Comparison of ENCODE assay signal across 8 mouse cellular contexts in the genomic region with DNA sequence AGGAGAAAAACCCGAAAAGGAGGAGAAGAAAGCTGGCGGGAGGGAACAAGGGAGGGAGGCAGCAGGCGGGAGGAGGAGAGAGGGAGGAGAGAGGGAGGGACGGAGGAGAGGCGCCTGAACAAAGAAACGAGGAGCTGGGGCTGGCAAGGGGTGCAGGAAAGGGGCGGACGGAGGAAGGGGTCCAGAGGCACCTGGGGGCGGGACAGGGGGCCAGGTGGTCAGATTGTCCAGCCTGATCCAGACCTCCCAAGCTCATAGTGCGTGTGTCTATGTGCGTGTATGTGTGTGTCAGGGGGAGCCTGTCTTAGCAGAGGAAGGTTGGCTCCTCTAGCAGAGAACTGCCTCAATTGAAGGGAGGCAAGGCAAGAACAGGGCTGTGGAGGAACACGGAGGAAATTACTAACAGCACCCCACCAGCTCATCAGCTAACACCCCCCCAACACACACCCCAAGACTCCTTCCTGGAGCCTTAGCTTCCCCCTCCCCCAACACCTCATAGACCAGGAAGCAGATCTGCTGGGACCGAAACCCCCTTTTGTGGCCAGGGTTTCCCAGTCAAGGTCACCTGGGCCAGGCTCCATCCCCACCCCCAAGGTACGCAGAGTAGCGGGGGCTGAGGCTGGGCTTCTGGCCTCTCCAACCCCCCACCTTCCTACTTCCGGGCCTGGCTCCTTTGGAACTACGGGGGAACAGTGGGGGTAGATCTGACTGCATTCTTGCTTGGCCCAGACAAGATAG. TPM values are rescaled to one million over a fixed set of nuclear protein-coding genes. Genes with fewer than 3 reads are reported as not detected.
DNase-seq lines count a peak whose midpoint lies in the region; ATAC-seq and TF ChIP-seq lines count a peak whose summit lies in the region.

No protein-coding gene starts in this region.

- DNase-seq in heart, postnatal 25 days (ENCODE audit: low spot score) = no peak
- DNase-seq in CH12.LX (ENCODE audit: extremely low read depth) = no peak
- DNase-seq in liver = peak; percentile 37
- no peak for DNase-seq in B cell, adult 2 months
- no peak for DNase-seq in adrenal gland, adult 2 months

- peak overlapping the region; percentile 98 for H3K4me2 ChIP-seq in heart, embryonic 12.5 days
- H3K4me2 ChIP-seq in CH12.LX (ENCODE audit: insufficient read depth, low read depth, poor library complexity, severe bottlenecking) = no peak overlapping the region
- peak overlapping the region; percentile 97 for H3K4me2 ChIP-seq in forebrain, embryonic 12.5 days
- peak overlapping the region; percentile 90 for H3K4me2 ChIP-seq in stomach, embryonic 16.5 days (ENCODE audit: low read depth, low read length)

- TF ChIP-seq RAD21 in CH12.LX (IDR thresholded peaks at IDR 0.05; ENCODE audit: low read depth, low read length) = no peak

- intact Hi-C loops in heart, postnatal 25 days (cut with DNase I) = no loop called here

- 2% methylated on average over 17 of the region's 17 CpGs for WGBS in heart, embryonic 12.5 days
- 1% methylated on average over 17 of the region's 17 CpGs for WGBS in forebrain, embryonic 12.5 days
- under 1% methylated on average over 17 of the region's 17 CpGs for WGBS in stomach, embryonic 16.5 days

- H3K27ac ChIP-seq in heart, embryonic 12.5 days (ENCODE audit: poor library complexity, severe bottlenecking) = 0 out of 2 replicates have a peak overlapping the region, but pooled peaks have one; percentile 10
- H3K27ac ChIP-seq in CH12.LX (ENCODE audit: insufficient read depth, low read depth) = no peak overlapping the region
- H3K27ac ChIP-seq in forebrain, embryonic 12.5 days = peak overlapping the region; percentile 80
- peak overlapping the region; percentile 95 for H3K27ac ChIP-seq in stomach, embryonic 16.5 days (ENCODE audit: low read length)

- H3K4me1 ChIP-seq in heart, embryonic 12.5 days (replicated peaks) = peaks cover 65% of the 10 kb centered on the region
- H3K4me1 ChIP-seq in CH12.LX (ENCODE audit: control insufficient read depth in 1 of 2, insufficient read depth in 2 of 2) = peaks cover 7 to 26% of the 10 kb centered on the region in 2 experiments; a peak in 3 of 4 replicates
- H3K4me1 ChIP-seq in forebrain, embryonic 12.5 days = peaks cover 59% of the 10 kb centered on the region
- peaks cover 57% of the 10 kb centered on the region for H3K4me1 ChIP-seq in stomach, embryonic 16.5 days (ENCODE audit: control insufficient read depth, insufficient read depth, low read length)

- H3K36me3 ChIP-seq in heart, embryonic 12.5 days = no peaks in the 10 kb centered on the region
- H3K36me3 ChIP-seq in CH12.LX (replicated peaks in 1 of 2; ENCODE audit: control insufficient read depth in 1 of 2, insufficient read depth in 1 of 2, low read length in 1 of 2) = no peaks in the 10 kb centered on the region
- H3K36me3 ChIP-seq in forebrain, embryonic 12.5 days (replicated peaks) = peaks cover 3% of the 10 kb centered on the region; the same call in 1 of the 2 replicates
- no peaks in the 10 kb centered on the region for H3K36me3 ChIP-seq in stomach, embryonic 16.5 days (ENCODE audit: control insufficient read depth, insufficient read depth, low read length)

- H3K79me2 ChIP-seq in CH12.LX (replicated peaks; ENCODE audit: control insufficient read depth, extremely low read depth, insufficient read depth, poor library complexity, severe bottlenecking) = no peaks in the 10 kb centered on the region

- dilution Hi-C loops in CH12.LX (cut with MboI; ENCODE audit: extremely low pct_ligation_motif_present, extremely low pct_unique_long_range_greater_than_20kb, low sequenced_read_pairs) = no loop called here

- TF ChIP-seq POLR2A in CH12.LX (IDR thresholded peaks at IDR 0.05; ENCODE audit: low read depth, low read length) = no peak

- H3K9me3 ChIP-seq in heart, embryonic 12.5 days (replicated peaks) = no peaks in the 10 kb centered on the region
- H3K9me3 ChIP-seq in CH12.LX (replicated peaks; ENCODE audit: low read length) = no peaks in the 10 kb centered on the region
- no peaks in the 10 kb centered on the region for H3K9me3 ChIP-seq in forebrain, embryonic 12.5 days
- H3K9me3 ChIP-seq in stomach, embryonic 16.5 days (replicated peaks; ENCODE audit: control insufficient read depth, low read length) = no peaks in the 10 kb centered on the region

- H3K9ac ChIP-seq in heart, embryonic 12.5 days = peak overlapping the region; percentile 75
- no peak overlapping the region for H3K9ac ChIP-seq in CH12.LX (ENCODE audit: insufficient read depth, low read depth)
- H3K9ac ChIP-seq in forebrain, embryonic 12.5 days = peak overlapping the region; percentile 84
- H3K9ac ChIP-seq in stomach, embryonic 16.5 days (ENCODE audit: low read length) = peak overlapping the region; percentile 97

- peak; percentile 3; the same call in 1 of the 2 replicates for ATAC-seq in heart, embryonic 12.5 days (ENCODE audit: insufficient number of reproducible peaks, low FRiP score)
- ATAC-seq in forebrain, embryonic 12.5 days (ENCODE audit: low FRiP score) = 0 out of 2 replicates have a peak, but pooled peaks have one; percentile 30
- ATAC-seq in stomach, embryonic 16.5 days (ENCODE audit: insufficient read depth, low FRiP score) = peak; percentile 3; the same call in 1 of the 2 replicates

- H3K4me3 ChIP-seq in heart, embryonic 12.5 days = peak overlapping the region; percentile 65
- H3K4me3 ChIP-seq in CH12.LX (replicated peaks in 1 of 3; ENCODE audit: low read depth in 2 of 3, low read length in 2 of 3, poor library complexity in 1 of 3) = no peak overlapping the region
- H3K4me3 ChIP-seq in forebrain, embryonic 12.5 days (replicated peaks) = peak overlapping the region; percentile 69
- peak overlapping the region; percentile 79 for H3K4me3 ChIP-seq in stomach, embryonic 16.5 days (replicated peaks; ENCODE audit: low read length)

- in situ Hi-C loops in CH12.LX (cut with MboI; ENCODE audit: low pct_ligation_motif_present, low pct_unique_long_range_greater_than_20kb, low sequenced_read_pairs) = no loop called here

- no peak for TF ChIP-seq CTCF in CH12.LX (conservative IDR thresholded peaks at IDR 0.05 in 1 of 2, IDR thresholded peaks at IDR 0.05 in 1 of 2; ENCODE audit: low read depth in 2 of 2, low read length in 2 of 2)

- no peak for TF ChIP-seq EP300 in CH12.LX (IDR thresholded peaks at IDR 0.05; ENCODE audit: low read length)

- H3K27me3 ChIP-seq in heart, embryonic 12.5 days (replicated peaks) = peaks cover 63% of the 10 kb centered on the region
- H3K27me3 ChIP-seq in CH12.LX (replicated peaks) = peaks cover 91% of the 10 kb centered on the region
- peaks cover 73% of the 10 kb centered on the region for H3K27me3 ChIP-seq in forebrain, embryonic 12.5 days
- H3K27me3 ChIP-seq in stomach, embryonic 16.5 days (ENCODE audit: control insufficient read depth, insufficient read depth, low read length) = no peaks in the 10 kb centered on the region

TF ChIP-seq in CH12.LX, 34 proteins besides CTCF, POLR2A, EP300 and RAD21:
- TF ChIP-seq UBTF (IDR thresholded peaks at IDR 0.05; ENCODE audit: low read depth, low read length) = no peak
- no peak for TF ChIP-seq KAT2A (IDR thresholded peaks at IDR 0.05; ENCODE audit: insufficient replicate concordance, low read length)
- TF ChIP-seq JUN (IDR thresholded peaks at IDR 0.05; ENCODE audit: insufficient read depth, low read depth, low read length) = no peak
- TF ChIP-seq IRF4 (IDR thresholded peaks at IDR 0.05; ENCODE audit: low read depth, low read length) = 0 out of 2 replicates have a peak, but pooled peaks have one; percentile 35
- peak; percentile 60; the same call in 1 of the 2 replicates for TF ChIP-seq CHD2 (IDR thresholded peaks at IDR 0.05; ENCODE audit: low read length)
- peak; percentile 52 for TF ChIP-seq ELF1 (IDR thresholded peaks at IDR 0.05; ENCODE audit: low read depth, low read length)

RNA-seq across cellular contexts. Expression of a gene that starts 2.4 kb away (rescaled TPM):
- 8.1 and 8.4 TPM in 2 replicates for polyA plus RNA-seq in heart, embryonic 12.5 days (2016; fragmentation: Nextera tagmentation; extraction: Ambion mirVana)
- total RNA-seq in heart, postnatal 25 days (2021) = 10 to 100 TPM; 15.1 to 15.8 TPM
- total RNA-seq in CH12.LX (2012; rRNA removed) = 0.50 and 1.1 TPM in 2 replicates
- 0.24 TPM in 1 of 2 replicates, not detected in the other for total RNA-seq in CH12.LX (2014; rRNA removed)
- 0.36 and 1.6 TPM in 2 replicates for polyA plus RNA-seq in CH12.LX (2012; ENCODE audit: insufficient read length, low read depth)
- 13.2 and 15.2 TPM in 2 replicates for polyA plus RNA-seq in forebrain, embryonic 12.5 days (2016; fragmentation: Nextera tagmentation; extraction: Ambion mirVana)
- 15.1 and 16.8 TPM in 2 replicates for polyA plus RNA-seq in stomach, embryonic 16.5 days (2015; fragmentation: Nextera tagmentation; extraction: Ambion mirVana)
- 10 to 100 TPM; 27.2 to 34.8 TPM for total RNA-seq in adrenal gland, adult 2 months (2021)
- polyA plus RNA-seq in adrenal gland, adult 2 months (2012; rRNA removed) = 95.1 and 106 TPM in 2 replicates

RNA-seq across cellular contexts. Expression of a gene that starts 28.4 kb away (rescaled TPM):
- polyA plus RNA-seq in heart, embryonic 12.5 days (2016; fragmentation: Nextera tagmentation; extraction: Ambion mirVana) = 0.97 and 1.2 TPM in 2 replicates
- total RNA-seq in heart, postnatal 25 days (2021) = not detected
- total RNA-seq in CH12.LX (2012; rRNA removed) (not detected in 2 replicates), CH12.LX (2014; rRNA removed) (not detected in 2 replicates)
- polyA plus RNA-seq in CH12.LX (2012; ENCODE audit: insufficient read length, low read depth) = 2.0 and 3.0 TPM in 2 replicates
- 1.7 and 2.1 TPM in 2 replicates for polyA plus RNA-seq in forebrain, embryonic 12.5 days (2016; fragmentation: Nextera tagmentation; extraction: Ambion mirVana)
- 0.42 and 2.0 TPM in 2 replicates for polyA plus RNA-seq in stomach, embryonic 16.5 days (2015; fragmentation: Nextera tagmentation; extraction: Ambion mirVana)
- under 1 TPM in 1 of 2 experiments, not detected in 1; 0.37 TPM for total RNA-seq in adrenal gland, adult 2 months (2021)
- polyA plus RNA-seq in adrenal gland, adult 2 months (2012; rRNA removed) = 0.10 and 0.16 TPM in 2 replicates

RNA-seq across cellular contexts. Expression of a gene that starts 38.5 kb away (rescaled TPM):
- 2.9 and 3.2 TPM in 2 replicates for polyA plus RNA-seq in heart, embryonic 12.5 days (2016; fragmentation: Nextera tagmentation; extraction: Ambion mirVana)
- total RNA-seq in heart, postnatal 25 days (2021) = 10 to 100 TPM; 62.0 to 69.7 TPM
- total RNA-seq in CH12.LX (2012; rRNA removed) (0.04 TPM in 1 of 2 replicates, not detected in the other), CH12.LX (2014; rRNA removed) (not detected in 2 replicates)
- polyA plus RNA-seq in CH12.LX (2012; ENCODE audit: insufficient read length, low read depth) = not detected in 2 replicates
- 8.5 and 10.6 TPM in 2 replicates for polyA plus RNA-seq in forebrain, embryonic 12.5 days (2016; fragmentation: Nextera tagmentation; extraction: Ambion mirVana)
- polyA plus RNA-seq in stomach, embryonic 16.5 days (2015; fragmentation: Nextera tagmentation; extraction: Ambion mirVana) = 13.0 and 15.1 TPM in 2 replicates
- total RNA-seq in adrenal gland, adult 2 months (2021) = 1 to 10 TPM in 1 of 2 experiments, under 1 TPM in 1; 0.48 to 2.7 TPM
- polyA plus RNA-seq in adrenal gland, adult 2 months (2012; rRNA removed) = 1.7 and 4.1 TPM in 2 replicates

Comparison
In these comparisons a context has a peak if more than half of its experiments do, and no peak if none do; other contexts are left out.
1. H3K4me3 ChIP-seq: peak in heart, embryonic 12.5 days (single experiment), forebrain, embryonic 12.5 days (single experiment) and stomach, embryonic 16.5 days (single experiment); none in CH12.LX (0 of 3).
2. Peak in every context shown above with its lines, with median percentiles within 50 percentile points of each other: ATAC-seq.